Mouse (Mus musculus) adrenal gland, adult 2 months (tissue): ENCODE data around the gene Ncoa7. TPM values are rescaled to one million over a fixed set of nuclear protein-coding genes. Genes with fewer than 3 reads are reported as not detected.

Experiments used
- DNase-seq: peaks from one replicate; pipeline ENCODE4 v3.0.0; 2021
- polyA plus RNA-seq: library from polyadenylated mRNA; depleted of rRNA; stranded (reverse); fragments of >200 nt; gene quantifications from 2 replicates; pipeline ENCODE4 v1.2.3, GENCODE M21; 2012; rRNA removed
- total RNA-seq, 2 experiments: library from RNA; stranded (reverse); gene quantifications; 2 replicates each; pipeline ENCODE4 v1.2.3; 2021

Gene Ncoa7
- total and polyA plus RNA-seq, 3 experiments: 11.2 to 34.1 (median 32.6) TPM

GRCm38 (mm10) chr10:30587037-30587436, 216.1 kb downstream of the Ncoa7 start:
- DNase-seq: no peak

GRCm38 (mm10) chr10:30585691-30586090, 217.4 kb downstream of the Ncoa7 start:
- DNase-seq: no peak

Other genes with a start within 250 kb of the Ncoa7 start
- gene Trmt11, start 202.6 kb downstream of the Ncoa7 start, total RNA-seq: 1 to 10 TPM; 8.4 to 10.0 TPM
- 0.21 and 0.28 TPM in 2 replicates for gene Trmt11, start 202.6 kb downstream of the Ncoa7 start, polyA plus RNA-seq
- gene Hint3, start 173.7 kb downstream of the Ncoa7 start, total RNA-seq: 10 to 100 TPM; 39.1 to 48.1 TPM
- 6.7 and 8.0 TPM in 2 replicates for gene Hint3, start 173.7 kb downstream of the Ncoa7 start, polyA plus RNA-seq
- 1 to 10 TPM; 1.4 to 1.5 TPM for gene Hey2, start 39.5 kb upstream of the Ncoa7 start, total RNA-seq
- 2.7 and 4.7 TPM in 2 replicates for gene Hey2, start 39.5 kb upstream of the Ncoa7 start, polyA plus RNA-seq